Comparison of ENCODE assay signal across 12 mouse cellular contexts in the genomic region with DNA sequence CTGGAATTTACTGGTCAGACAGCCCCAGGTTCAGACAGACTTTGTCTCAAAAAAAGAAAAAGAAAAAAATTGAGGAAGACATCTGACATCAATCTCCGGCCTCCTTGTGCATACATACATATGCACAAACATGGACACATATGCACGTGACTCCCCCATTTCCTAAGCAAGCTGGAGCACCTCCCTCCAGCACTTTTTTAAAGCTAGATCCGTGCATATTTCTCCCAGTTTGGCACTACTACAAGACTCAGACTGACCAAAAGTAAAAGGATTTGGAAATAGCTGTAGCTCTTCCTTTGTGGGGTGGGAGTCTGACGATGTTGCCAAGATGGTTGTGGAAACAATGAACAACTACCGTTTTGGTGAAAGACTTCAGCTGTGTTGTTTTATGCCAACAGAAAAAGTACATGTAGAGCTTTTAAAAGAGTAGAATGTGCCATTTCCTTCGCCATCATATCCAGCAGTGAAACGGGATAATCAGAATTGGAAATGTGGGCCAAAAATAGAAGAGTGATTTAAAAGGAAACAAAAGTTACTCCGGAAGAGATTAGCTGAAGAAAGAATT. TPM values are rescaled to one million over a fixed set of nuclear protein-coding genes. Genes with fewer than 3 reads are reported as not detected.
A peak's percentile ranks its signal among the peaks of the same experiment; 100 is the strongest.
DNase-seq lines count a peak whose midpoint lies in the region; ATAC-seq and TF ChIP-seq lines count a peak whose summit lies in the region.
"Had no signal": no experiment of that assay in that cellular context is flagged by ENCODE, and none has a peak within 500 bp of the region (broad histone marks: within the 10 kb centered on the region; RNA-seq: fewer than 3 reads in every experiment).

No protein-coding gene starts in this region.

- ATAC-seq in lung, embryonic 14.5 days (ENCODE audit: insufficient read depth), result no peak
- peak; percentile 69; the same call in 1 of the 2 replicates for ATAC-seq in forebrain, embryonic 16.5 days
- no peak for ATAC-seq in midbrain, postnatal 0 days (ENCODE audit: low FRiP score)

- intact Hi-C loops in heart, adult 2 months (cut with DNase I), result no loop called here

- H3K9me3 ChIP-seq in heart, embryonic 10.5 days, result no peaks in the 10 kb centered on the region
- H3K9me3 ChIP-seq in lung, embryonic 14.5 days (ENCODE audit: low read depth, low read length), result no peaks in the 10 kb centered on the region
- no peaks in the 10 kb centered on the region for H3K9me3 ChIP-seq in forebrain, embryonic 16.5 days (ENCODE audit: control insufficient read depth, low read length)
- no peaks in the 10 kb centered on the region for H3K9me3 ChIP-seq in midbrain, postnatal 0 days (ENCODE audit: low read length)

- H3K27ac ChIP-seq in heart, adult 2 months, result peak overlapping the region; percentile 40
- no peak overlapping the region for H3K27ac ChIP-seq in heart, embryonic 10.5 days
- peak overlapping the region; percentile 11; the same call in 1 of the 2 replicates for H3K27ac ChIP-seq in lung, embryonic 14.5 days (ENCODE audit: low read depth)
- no peak overlapping the region for H3K27ac ChIP-seq in forebrain, embryonic 16.5 days (ENCODE audit: low read length)
- H3K27ac ChIP-seq in midbrain, postnatal 0 days (ENCODE audit: low read depth, low read length), result no peak overlapping the region

- no peak for TF ChIP-seq POLR2A in heart, adult 2 months (IDR thresholded peaks at IDR 0.05; ENCODE audit: insufficient read depth, low read depth, low read length)

- H3K4me3 ChIP-seq in heart, adult 2 months, result no peak overlapping the region
- no peak overlapping the region for H3K4me3 ChIP-seq in heart, embryonic 10.5 days
- no peak overlapping the region for H3K4me3 ChIP-seq in lung, embryonic 14.5 days (ENCODE audit: low read depth, low read length)
- H3K4me3 ChIP-seq in forebrain, embryonic 16.5 days (replicated peaks; ENCODE audit: low read length), result no peak overlapping the region
- no peak overlapping the region for H3K4me3 ChIP-seq in midbrain, postnatal 0 days (ENCODE audit: low read depth, low read length)

- DNase-seq in heart, adult 2 months, result no peak
- DNase-seq in heart, embryonic 10.5 days (ENCODE audit: low spot score), result no peak
- DNase-seq in lung, embryonic 14.5 days, result peak; percentile 27
- DNase-seq in lung, adult 18-20 months, result no peak
- DNase-seq in midbrain, postnatal 0 days (ENCODE audit: low spot score), result peak; percentile 26
- DNase-seq in yolk sac, embryonic 10.5 days (ENCODE audit: low spot score), result no peak
- no peak for DNase-seq in adrenal gland, postnatal 36 days
- DNase-seq: B cell, adult 2 months; kidney, postnatal 25 days; right cerebral cortex, adult 18-20 months had no signal

- H3K4me1 ChIP-seq in heart, adult 2 months (ENCODE audit: control insufficient read depth, insufficient read depth, low read length), result peaks cover 4% of the 10 kb centered on the region
- no peaks in the 10 kb centered on the region for H3K4me1 ChIP-seq in heart, embryonic 10.5 days
- no peaks in the 10 kb centered on the region for H3K4me1 ChIP-seq in lung, embryonic 14.5 days (ENCODE audit: insufficient read depth)
- H3K4me1 ChIP-seq in forebrain, embryonic 16.5 days (replicated peaks; ENCODE audit: control insufficient read depth, insufficient read depth, low read length), result peaks cover 13% of the 10 kb centered on the region
- no peaks in the 10 kb centered on the region for H3K4me1 ChIP-seq in midbrain, postnatal 0 days (ENCODE audit: insufficient read depth, low read length)

- no peak for TF ChIP-seq EP300 in heart, adult 2 months (IDR thresholded peaks at IDR 0.05; ENCODE audit: insufficient read depth, low read depth, low read length)

- 30% methylated on average over 8 of the region's 8 CpGs for WGBS in heart, adult 2 months
- 73% methylated on average over 8 of the region's 8 CpGs for WGBS in heart, embryonic 10.5 days
- 63% methylated on average over 8 of the region's 8 CpGs for WGBS in lung, embryonic 14.5 days
- 8% methylated on average over 8 of the region's 8 CpGs for WGBS in forebrain, embryonic 16.5 days
- WGBS in midbrain, postnatal 0 days, result 24% methylated on average over 8 of the region's 8 CpGs

- H3K36me3 ChIP-seq in heart, adult 2 months (ENCODE audit: control insufficient read depth, insufficient read depth, low read length), result peaks cover 3% of the 10 kb centered on the region
- H3K36me3 ChIP-seq in heart, embryonic 10.5 days, result peaks cover 5% of the 10 kb centered on the region
- no peaks in the 10 kb centered on the region for H3K36me3 ChIP-seq in lung, embryonic 14.5 days (ENCODE audit: insufficient read depth)
- no peaks in the 10 kb centered on the region for H3K36me3 ChIP-seq in forebrain, embryonic 16.5 days (ENCODE audit: control insufficient read depth, insufficient read depth)
- H3K36me3 ChIP-seq in midbrain, postnatal 0 days (ENCODE audit: insufficient read depth, low read length), result no peaks in the 10 kb centered on the region

- H3K27me3 ChIP-seq in heart, adult 2 months (ENCODE audit: control insufficient read depth, insufficient read depth, low read length), result no peaks in the 10 kb centered on the region
- no peaks in the 10 kb centered on the region for H3K27me3 ChIP-seq in heart, embryonic 10.5 days (ENCODE audit: insufficient read depth, poor library complexity, severe bottlenecking)
- H3K27me3 ChIP-seq in lung, embryonic 14.5 days (ENCODE audit: insufficient read depth, low read length), result no peaks in the 10 kb centered on the region
- no peaks in the 10 kb centered on the region; the same call in 1 of the 2 replicates for H3K27me3 ChIP-seq in forebrain, embryonic 16.5 days (replicated peaks; ENCODE audit: control insufficient read depth, insufficient read depth, low read length)
- no peaks in the 10 kb centered on the region for H3K27me3 ChIP-seq in midbrain, postnatal 0 days (ENCODE audit: insufficient read depth, low read length)

- H3K79me2 ChIP-seq in heart, adult 2 months (replicated peaks; ENCODE audit: control insufficient read depth, insufficient read depth, low read length), result no peaks in the 10 kb centered on the region

- TF ChIP-seq CTCF in heart, adult 2 months (IDR thresholded peaks at IDR 0.05), result no peak
- TF ChIP-seq CTCF in lung, embryonic 14.5 days (IDR thresholded peaks at IDR 0.05; ENCODE audit: low read depth), result no peak
- TF ChIP-seq CTCF in midbrain, postnatal 0 days (IDR thresholded peaks at IDR 0.05), result no peak

- no peak overlapping the region for H3K9ac ChIP-seq in heart, adult 2 months (ENCODE audit: low read depth, low read length)
- H3K9ac ChIP-seq in lung, embryonic 14.5 days, result no peak overlapping the region
- H3K9ac ChIP-seq in forebrain, embryonic 16.5 days (replicated peaks; ENCODE audit: low read depth, low read length), result no peak overlapping the region
- no peak overlapping the region for H3K9ac ChIP-seq in midbrain, postnatal 0 days (replicated peaks; ENCODE audit: low read length, poor library complexity, severe bottlenecking)

- H3K4me2 ChIP-seq in lung, embryonic 14.5 days, result no peak overlapping the region
- H3K4me2 ChIP-seq in forebrain, embryonic 16.5 days (ENCODE audit: low read length), result peak overlapping the region; percentile 20
- H3K4me2 ChIP-seq in midbrain, postnatal 0 days (ENCODE audit: low read depth, low read length, poor library complexity, severe bottlenecking), result no peak overlapping the region
- H3K4me2 ChIP-seq: liver, embryonic 11.5 days had no signal

RNA-seq across cellular contexts. Expression of gene Kiz, which starts 28.7 kb away (rescaled TPM):
- 100 to 1,000 TPM in 1 of 2 experiments, 10 to 100 TPM in 1; 97.9 to 124 TPM for total RNA-seq in heart, adult 2 months (2021)
- 16.2 and 29.1 TPM in 2 replicates for polyA plus RNA-seq in heart, adult 2 months (2012; rRNA removed)
- 18.7 and 20.8 TPM in 2 replicates for polyA plus RNA-seq in heart, embryonic 10.5 days (2016; fragmentation: Nextera tagmentation; extraction: Ambion mirVana)
- 30.8 and 31.6 TPM in 2 replicates for polyA plus RNA-seq in lung, embryonic 14.5 days (2014; fragmentation: Nextera tagmentation; extraction: Ambion mirVana)
- 23.6 and 29.6 TPM in 2 replicates for polyA plus RNA-seq in forebrain, embryonic 16.5 days (2015; fragmentation: Nextera tagmentation; extraction: Ambion mirVana)
- total RNA-seq in midbrain, postnatal 0 days (2014; rRNA removed), result 14.2 and 16.1 TPM in 2 replicates
- 17.4 and 18.0 TPM in 2 replicates for polyA plus RNA-seq in midbrain, postnatal 0 days (2015; fragmentation: Nextera tagmentation; extraction: Ambion mirVana)
- total RNA-seq in adrenal gland, postnatal 36 days (2021), result 10 to 100 TPM; 46.4 to 47.3 TPM

Comparison
In these comparisons a context has a peak if more than half of its experiments do, and no peak if none do; other contexts are left out.
1. DNase-seq: peak in lung, embryonic 14.5 days (single experiment) and midbrain, postnatal 0 days (single experiment); none in heart, adult 2 months (0 of 2), heart, embryonic 10.5 days (single experiment), lung, adult 18-20 months (0 of 2), yolk sac, embryonic 10.5 days (single experiment) and adrenal gland, postnatal 36 days (0 of 2).
2. H3K27ac ChIP-seq: peak in heart, adult 2 months (single experiment) and lung, embryonic 14.5 days (single experiment); none in heart, embryonic 10.5 days (single experiment), forebrain, embryonic 16.5 days (single experiment) and midbrain, postnatal 0 days (single experiment).